Mouse (Mus musculus): ENCODE data around the gene Cdkn1c.

- TF ChIP-seq CTCF (IDR thresholded peaks at IDR 0.05; ENCODE audit: low read depth) (no peak), EP300 (optimal IDR thresholded peaks at IDR 0.05) (no peak)
Observed at GRCm38 (mm10) chr7:143432631-143433030, 28.2 kb downstream of the Cdkn1c start.

All from stomach, postnatal 0 days (tissue).